8 mouse cellular contexts compared by ENCODE assay signal in genomic region chr5:109866337-109867126, GRCm38 (mm10). TPM values are rescaled to one million over a fixed set of nuclear protein-coding genes. Genes with fewer than 3 reads are reported as not detected.
DNase-seq lines count a peak whose midpoint lies in the region; ATAC-seq lines count a peak whose summit lies in the region.

No protein-coding gene starts in this region.

- DNase-seq in adipocyte (ENCODE audit: low spot score) = peak; percentile 95
- DNase-seq in embryo, embryonic 10 days (ENCODE audit: low spot score) = peak; percentile 92
- peak; percentile 64 for DNase-seq in gastrocnemius, postnatal 10 days
- DNase-seq in induced T-regulatory cell, adult 2 months (ENCODE audit: low read depth) = peak; percentile 96
- peak; percentile 78 to 92 for DNase-seq in left cerebral cortex, adult 9 months (ENCODE audit: low spot score in 2 of 2)
- DNase-seq in right cerebral cortex, postnatal 14 days = peak; percentile 75
- peak; percentile 80 to 86 for DNase-seq in urinary bladder, postnatal 36 days (ENCODE audit: low spot score in 2 of 2)

- ATAC-seq in megakaryocyte progenitor cell, adult 5-6 weeks (replicated peaks; ENCODE audit: poor library complexity) = peak; percentile 98

RNA-seq across cellular contexts. Expression of gene Gm15446, which starts 56.7 kb away (rescaled TPM):
- total RNA-seq in gastrocnemius, postnatal 10 days (2021) = 1 to 10 TPM; 4.0 to 6.9 TPM
- 20.3 and 27.1 TPM in 2 replicates for total RNA-seq in megakaryocyte progenitor cell, adult 5-6 weeks (2015)
- 31.0 and 137 TPM in 2 replicates for total RNA-seq in megakaryocyte progenitor cell, adult 5-6 weeks (2017)

Comparison
In these comparisons a context has a peak if more than half of its experiments do, and no peak if none do; other contexts are left out.
1. Peak in every context shown above with its lines: DNase-seq and ATAC-seq.